Mouse (Mus musculus): ENCODE results near the gene 2700049A03Rik.

DNA sequence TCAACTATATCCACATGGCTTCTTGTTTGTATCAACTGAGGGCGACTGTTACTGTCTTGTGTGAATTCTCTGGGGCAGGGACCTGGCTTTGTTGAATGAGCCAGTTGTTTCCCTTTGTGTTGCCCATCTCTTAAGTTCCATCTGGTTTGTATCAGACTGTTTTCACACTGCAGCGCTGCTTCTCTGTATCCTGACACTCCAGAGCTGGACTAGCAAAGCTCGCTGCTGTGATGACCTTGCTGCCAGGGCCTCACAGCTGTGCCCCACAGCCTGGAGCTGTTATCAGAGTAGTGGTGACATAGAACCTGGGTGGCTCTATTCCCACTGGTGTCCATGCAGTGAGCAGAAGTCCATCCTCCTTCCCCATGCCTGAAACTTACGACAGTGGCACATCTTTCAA is 91.1 kb downstream of the 2700049A03Rik start:
- TF ChIP-seq POLR2A (IDR thresholded peaks at IDR 0.05; ENCODE audit: control insufficient read depth, low read depth, low read length) = no peak
- TF ChIP-seq CTCF (IDR thresholded peaks at IDR 0.05; ENCODE audit: control insufficient read depth, insufficient read depth, insufficient replicate concordance, low read depth, low read length) = no peak

Data from testis, adult 2 months (tissue).